Mouse (Mus musculus) hindbrain, embryonic 10.5 days (tissue): Measurements from ENCODE around the gene Prkacb. TPM values are rescaled to one million over a fixed set of nuclear protein-coding genes. Genes with fewer than 3 reads are reported as not detected.

Experiments
- polyA plus RNA-seq: library from polyadenylated mRNA; unstranded; fragments of >200 nt; fragmentation: Nextera tagmentation; extraction: Ambion mirVana; gene quantifications from 2 replicates; pipeline ENCODE4 v1.2.1, GENCODE M21; 2016

Prkacb gene
- polyA plus RNA-seq, 1 experiment from 2014 or later = 60.5 TPM

Other genes with a start within 250 kb of the Prkacb start
- not detected in 2 replicates for gene Uox, start 242.6 kb downstream of the Prkacb start, polyA plus RNA-seq
- not detected in 2 replicates for gene Dnase2b, start 197.4 kb downstream of the Prkacb start, polyA plus RNA-seq
- not detected in 2 replicates for gene 4930503B20Rik, start 161.7 kb downstream of the Prkacb start, polyA plus RNA-seq
- gene Samd13, start 127.4 kb downstream of the Prkacb start, polyA plus RNA-seq = 0.71 and 1.1 TPM in 2 replicates
- 4.4 and 7.6 TPM in 2 replicates for gene Ttll7, start 39.4 kb upstream of the Prkacb start, polyA plus RNA-seq